Mouse (Mus musculus): ENCODE results near the gene Arhgdib.

- TF ChIP-seq CTCF (IDR thresholded peaks at IDR 0.05; ENCODE audit: borderline replicate concordance, extremely low read depth, insufficient read depth, insufficient read length) (no peak), POLR2A (IDR thresholded peaks at IDR 0.05; ENCODE audit: borderline replicate concordance, extremely low read depth, insufficient read depth, insufficient read length, poor library complexity, severe bottlenecking) (no peak)
These were observed 23.8 kb downstream of the Arhgdib start for GRCm38 (mm10) chr6:136917885-136918284.
